In genomic region chr10:108036486-108037109, GRCm38 (mm10) we compare ENCODE assay signal across 12 mouse cellular contexts.
DNase-seq lines count a peak whose midpoint lies in the region; ATAC-seq and TF ChIP-seq lines count a peak whose summit lies in the region.
"Had no signal": no experiment of that assay in that cellular context is flagged by ENCODE, and none has a peak within 500 bp of the region (broad histone marks: within the 10 kb centered on the region; RNA-seq: fewer than 3 reads in every experiment).

No protein-coding gene starts in this region.

- H3K27ac ChIP-seq in midbrain, embryonic 11.5 days (ENCODE audit: low read depth, low read length) = no peak overlapping the region
- no peak overlapping the region for H3K27ac ChIP-seq in midbrain, embryonic 10.5 days (replicated peaks)
- H3K27ac ChIP-seq in hindbrain, postnatal 0 days = no peak overlapping the region
- H3K27ac ChIP-seq in neural tube, embryonic 15.5 days (replicated peaks) = 0 out of 2 replicates have a peak overlapping the region, but pooled peaks have one; percentile 29
- H3K27ac ChIP-seq: heart, embryonic 13.5 days; limb, embryonic 15.5 days had no signal

- H3K9me3 ChIP-seq in midbrain, embryonic 11.5 days (ENCODE audit: control insufficient read depth, low read length) = no peaks in the 10 kb centered on the region
- H3K9me3 ChIP-seq in midbrain, embryonic 10.5 days (replicated peaks) = no peaks in the 10 kb centered on the region
- no peaks in the 10 kb centered on the region for H3K9me3 ChIP-seq in hindbrain, postnatal 0 days (ENCODE audit: low read length)
- H3K9me3 ChIP-seq in neural tube, embryonic 15.5 days (replicated peaks) = no peaks in the 10 kb centered on the region
- H3K9me3 ChIP-seq: G1E; heart, embryonic 13.5 days; limb, embryonic 15.5 days had no signal

- ATAC-seq in cerebellum, adult (ENCODE audit: insufficient number of reproducible peaks, low FRiP score, low TSS enrichment) = no peak
- 0 out of 2 replicates have a peak, but pooled peaks have one; percentile 55 for ATAC-seq in midbrain, embryonic 11.5 days (ENCODE audit: low FRiP score)
- ATAC-seq in hindbrain, postnatal 0 days = peak; percentile 64; the same call in 1 of the 2 replicates
- no peak for ATAC-seq in neural tube, embryonic 15.5 days (ENCODE audit: low FRiP score)

- no peaks in the 10 kb centered on the region for H3K27me3 ChIP-seq in midbrain, embryonic 11.5 days (ENCODE audit: control insufficient read depth, insufficient read depth, low read length)
- H3K27me3 ChIP-seq in midbrain, embryonic 10.5 days (ENCODE audit: low read depth, poor library complexity, severe bottlenecking) = no peaks in the 10 kb centered on the region
- H3K27me3 ChIP-seq in hindbrain, postnatal 0 days (ENCODE audit: insufficient read depth, low read length) = no peaks in the 10 kb centered on the region
- H3K27me3 ChIP-seq in neural tube, embryonic 15.5 days (replicated peaks) = no peaks in the 10 kb centered on the region
- H3K27me3 ChIP-seq: heart, embryonic 13.5 days; limb, embryonic 15.5 days had no signal

- H3K4me1 ChIP-seq in midbrain, embryonic 11.5 days (ENCODE audit: control insufficient read depth, insufficient read depth, low read length) = no peaks in the 10 kb centered on the region
- H3K4me1 ChIP-seq in midbrain, embryonic 10.5 days = no peaks in the 10 kb centered on the region
- H3K4me1 ChIP-seq in hindbrain, postnatal 0 days (ENCODE audit: insufficient read depth, low read length) = no peaks in the 10 kb centered on the region
- H3K4me1 ChIP-seq in neural tube, embryonic 15.5 days = no peaks in the 10 kb centered on the region
- H3K4me1 ChIP-seq: limb, embryonic 15.5 days had no signal

- H3K4me2 ChIP-seq in midbrain, embryonic 11.5 days = no peak overlapping the region
- H3K4me2 ChIP-seq in hindbrain, postnatal 0 days (ENCODE audit: low read depth, low read length) = no peak overlapping the region
- no peak overlapping the region for H3K4me2 ChIP-seq in neural tube, embryonic 15.5 days
- H3K4me2 ChIP-seq: heart, embryonic 13.5 days; limb, embryonic 15.5 days had no signal

- DNase-seq in cerebellum, postnatal 10 days = peak; percentile 17 to 25
- DNase-seq in midbrain, embryonic 11.5 days (ENCODE audit: low spot score, missing footprints) = no peak
- no peak for DNase-seq in midbrain, embryonic 10.5 days (ENCODE audit: low spot score)
- peak; percentile 32 for DNase-seq in hindbrain, postnatal 0 days (ENCODE audit: low spot score)
- no peak for DNase-seq in lung, adult 18-20 months
- no peak for DNase-seq in kidney, adult 9 months
- DNase-seq: lung, postnatal 36 days had no signal

- H3K9ac ChIP-seq in midbrain, embryonic 11.5 days (ENCODE audit: low read length) = no peak overlapping the region
- H3K9ac ChIP-seq in hindbrain, postnatal 0 days (replicated peaks; ENCODE audit: low read length) = no peak overlapping the region
- H3K9ac ChIP-seq in neural tube, embryonic 15.5 days (replicated peaks) = no peak overlapping the region
- H3K9ac ChIP-seq: heart, embryonic 13.5 days; limb, embryonic 15.5 days had no signal

- no peaks in the 10 kb centered on the region for H3K36me3 ChIP-seq in midbrain, embryonic 11.5 days (ENCODE audit: control insufficient read depth, insufficient read depth, low read length)
- H3K36me3 ChIP-seq in midbrain, embryonic 10.5 days = no peaks in the 10 kb centered on the region
- H3K36me3 ChIP-seq in hindbrain, postnatal 0 days (ENCODE audit: insufficient read depth, low read length) = no peaks in the 10 kb centered on the region
- no peaks in the 10 kb centered on the region for H3K36me3 ChIP-seq in neural tube, embryonic 15.5 days
- H3K36me3 ChIP-seq: G1E; heart, embryonic 13.5 days; limb, embryonic 15.5 days had no signal

- 60% methylated on average over 3 of the region's 3 CpGs for WGBS in midbrain, embryonic 11.5 days
- 59% methylated on average over 3 of the region's 3 CpGs for WGBS in midbrain, embryonic 10.5 days
- WGBS in hindbrain, postnatal 0 days = 26% methylated on average over 3 of the region's 3 CpGs
- 31% methylated on average over 3 of the region's 3 CpGs for WGBS in neural tube, embryonic 15.5 days

- no peak overlapping the region for H3K4me3 ChIP-seq in midbrain, embryonic 11.5 days (ENCODE audit: low read depth, low read length)
- no peak overlapping the region for H3K4me3 ChIP-seq in midbrain, embryonic 10.5 days
- H3K4me3 ChIP-seq in hindbrain, postnatal 0 days (ENCODE audit: low read length) = no peak overlapping the region
- no peak overlapping the region for H3K4me3 ChIP-seq in neural tube, embryonic 15.5 days (replicated peaks)
- H3K4me3 ChIP-seq: heart, embryonic 13.5 days; limb, embryonic 15.5 days had no signal

- no peak for TF ChIP-seq CTCF in hindbrain, postnatal 0 days (IDR thresholded peaks at IDR 0.05; ENCODE audit: low read depth)

Comparison
In these comparisons a context has a peak if more than half of its experiments do, and no peak if none do; other contexts are left out.
1. DNase-seq: peak in cerebellum, postnatal 10 days (2 of 2) and hindbrain, postnatal 0 days (single experiment); none in midbrain, embryonic 11.5 days (single experiment), midbrain, embryonic 10.5 days (single experiment), lung, adult 18-20 months (0 of 2) and kidney, adult 9 months (single experiment).
2. ATAC-seq: peak in midbrain, embryonic 11.5 days (single experiment) and hindbrain, postnatal 0 days (single experiment); none in cerebellum, adult (single experiment) and neural tube, embryonic 15.5 days (single experiment).